Mouse (Mus musculus): ENCODE data around the gene Lactbl1.

Gene Lactbl1

DNA sequence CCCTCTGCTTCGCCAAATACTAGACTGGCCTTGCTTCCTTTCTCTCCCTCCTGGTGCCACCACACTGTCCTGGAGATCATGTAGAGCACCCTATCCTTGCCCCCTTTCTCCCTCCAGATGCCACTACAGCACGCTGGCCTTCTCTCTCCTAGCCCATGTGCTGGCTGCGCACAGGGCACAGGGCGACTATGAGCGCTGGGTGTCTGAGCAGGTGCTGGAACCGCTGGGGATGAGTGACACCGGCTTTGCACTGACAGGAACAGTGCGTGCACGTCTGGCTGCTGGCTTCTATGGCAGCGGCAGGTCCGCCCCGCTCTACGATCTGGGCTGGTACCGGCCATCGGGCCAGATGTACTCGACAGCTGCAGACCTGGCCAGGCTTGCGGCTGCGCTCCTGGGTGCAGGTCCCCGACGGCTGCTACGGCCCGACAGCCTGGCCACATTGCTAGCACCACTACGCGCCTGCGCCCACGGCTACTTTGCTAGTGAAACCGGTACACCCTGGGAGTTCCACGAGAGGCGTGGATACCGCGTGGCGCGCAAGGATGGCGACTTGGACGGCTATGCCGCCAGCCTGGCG is 14.7 kb downstream of the Lactbl1 start:
- no peak for DNase-seq (ENCODE audit: low spot score)

DNA sequence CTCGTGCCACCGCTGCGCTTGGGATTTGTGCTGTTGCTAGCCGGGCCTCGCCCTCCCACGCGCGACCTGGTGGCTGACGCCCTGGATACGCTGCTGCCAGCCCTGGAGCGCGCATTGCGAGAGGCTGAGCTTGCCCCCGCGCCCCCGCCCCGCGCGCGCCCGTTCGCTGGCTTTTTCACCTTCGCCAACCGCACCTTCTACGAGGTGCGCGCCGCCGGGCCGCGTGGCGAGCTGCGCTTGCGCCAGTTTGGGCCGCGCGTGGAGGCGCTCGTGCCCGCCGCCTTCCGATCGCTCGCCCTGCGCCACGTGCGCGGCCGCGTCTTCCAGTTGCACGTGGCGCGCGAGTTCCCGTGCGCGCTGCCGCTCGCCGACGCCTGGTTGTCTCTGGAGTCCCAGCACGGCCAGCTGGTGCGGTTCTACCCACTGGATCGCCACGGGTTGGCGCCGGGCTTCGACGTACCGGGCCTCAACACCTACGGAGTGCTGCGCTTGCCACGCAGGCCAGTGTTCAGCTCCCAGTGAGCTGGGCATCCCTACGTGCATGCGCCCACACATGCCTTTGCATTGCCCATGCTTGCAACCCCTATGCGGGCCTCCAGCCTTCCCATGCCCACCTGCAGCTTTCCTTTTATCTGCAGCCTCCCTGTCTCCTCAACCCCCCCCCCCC is 15.3 kb downstream of the Lactbl1 start:
- no peak for DNase-seq (ENCODE audit: low spot score)

DNA sequence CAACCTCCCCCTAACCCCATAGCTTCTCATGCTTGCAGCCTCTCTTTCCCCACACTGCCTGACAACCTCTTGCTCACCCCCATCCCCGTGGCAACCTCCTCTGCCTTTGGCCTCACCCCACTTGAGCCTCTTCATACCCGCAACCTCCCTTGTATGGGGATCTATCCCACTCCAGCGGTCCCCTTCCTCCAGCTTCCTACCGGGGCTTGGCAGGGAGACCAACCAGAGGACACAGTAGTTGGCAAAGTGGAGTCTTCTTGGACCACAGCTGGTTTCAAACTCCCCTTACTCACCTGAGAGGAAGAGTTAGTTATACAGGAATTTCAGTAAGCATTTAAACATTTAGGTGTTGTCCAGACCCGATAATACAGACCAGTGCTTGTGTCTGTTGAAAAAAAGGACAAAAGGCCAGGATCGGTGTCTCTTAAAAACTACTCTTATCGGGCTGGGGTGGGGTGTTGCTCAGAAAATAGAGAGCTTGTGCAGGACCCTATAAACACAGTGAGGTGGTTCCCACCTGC is 15.9 kb downstream of the Lactbl1 start:
- DNase-seq (ENCODE audit: low spot score) = no peak

DNA sequence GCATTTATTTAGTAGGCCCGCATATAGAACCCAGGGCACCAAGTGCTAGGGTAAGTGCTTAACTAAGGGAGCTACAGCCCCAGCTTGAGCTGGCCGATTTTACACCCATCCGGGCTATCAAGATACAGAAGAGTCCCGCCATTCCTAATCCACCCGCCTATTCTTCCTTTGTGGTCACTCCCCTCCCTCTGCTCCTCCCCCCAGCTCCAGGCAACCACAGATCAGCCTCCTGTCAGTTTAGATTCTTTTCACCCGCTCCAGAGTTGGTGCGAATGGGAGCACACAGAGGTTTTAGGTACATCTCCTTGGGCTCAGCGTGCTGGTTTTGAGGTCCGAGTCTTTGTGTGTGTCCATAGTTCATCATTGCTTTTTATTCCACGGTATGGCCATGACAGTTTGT is 16.5 kb downstream of the Lactbl1 start:
- DNase-seq (ENCODE audit: low spot score) = no peak

DNA sequence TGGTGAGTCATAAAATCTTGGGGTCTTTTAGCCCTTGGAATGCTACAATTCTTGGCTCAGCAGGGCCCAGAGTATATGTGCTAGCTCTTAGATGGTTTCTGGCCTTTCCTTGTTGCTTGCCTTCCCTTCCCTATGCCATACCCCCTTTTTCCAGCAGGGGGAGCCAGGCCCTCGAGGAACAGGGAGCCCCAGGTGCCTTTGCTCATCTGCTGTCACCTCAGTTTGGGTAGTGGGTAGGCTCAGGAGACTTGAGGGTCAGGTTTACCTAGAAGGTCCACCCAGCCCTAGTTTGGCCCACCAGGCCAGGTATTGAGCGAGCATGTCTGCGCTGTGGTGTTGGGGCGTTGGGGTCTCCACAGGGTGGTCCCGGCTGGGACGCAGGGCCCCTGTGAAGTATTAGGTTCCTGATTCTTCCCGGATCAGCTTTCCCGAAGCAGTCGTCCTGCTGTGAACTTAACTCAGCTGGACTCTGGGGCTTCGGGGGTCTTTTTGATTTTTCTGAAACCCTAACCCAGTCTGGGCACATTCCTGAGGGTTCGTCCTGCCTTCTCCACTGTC is 26.6 kb downstream of the Lactbl1 start:
- DNase-seq (ENCODE audit: low spot score) = peak; percentile 61

DNA sequence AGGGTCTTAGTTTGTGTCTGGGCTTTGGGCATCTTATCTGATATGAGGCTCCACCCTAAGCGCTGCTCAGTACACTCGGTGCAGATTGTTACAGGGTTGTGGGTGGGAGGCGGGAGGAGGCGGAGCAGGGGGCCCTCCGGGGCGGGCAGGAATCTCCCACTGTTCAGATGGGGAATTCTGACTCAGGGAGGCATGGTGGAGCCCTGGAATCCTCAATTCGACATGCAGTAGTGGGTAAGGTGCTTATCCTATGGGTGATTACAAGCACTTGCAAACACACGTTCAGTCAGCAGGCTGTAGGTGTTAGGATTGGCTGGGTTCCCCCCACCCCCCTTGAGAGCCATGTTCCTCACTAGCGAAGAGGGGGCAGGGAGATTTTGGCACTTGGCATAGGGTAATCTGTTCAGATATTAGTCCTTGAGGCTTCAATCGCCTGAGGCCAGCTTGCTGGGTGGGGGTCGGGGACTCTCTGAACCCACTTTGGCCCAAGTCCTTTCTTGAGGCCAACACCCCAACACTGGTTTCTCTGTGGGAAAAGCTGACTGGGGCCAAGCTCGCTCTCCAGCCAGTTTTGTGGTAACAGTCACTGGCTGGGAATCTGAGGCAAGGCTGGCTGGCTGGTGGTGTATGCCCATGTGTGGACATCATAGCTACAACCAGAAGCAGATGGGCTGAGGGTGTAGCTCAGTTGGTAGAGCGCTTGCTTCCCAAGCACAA is 27.2 kb downstream of the Lactbl1 start:
- DNase-seq (ENCODE audit: low spot score) = no peak

DNA sequence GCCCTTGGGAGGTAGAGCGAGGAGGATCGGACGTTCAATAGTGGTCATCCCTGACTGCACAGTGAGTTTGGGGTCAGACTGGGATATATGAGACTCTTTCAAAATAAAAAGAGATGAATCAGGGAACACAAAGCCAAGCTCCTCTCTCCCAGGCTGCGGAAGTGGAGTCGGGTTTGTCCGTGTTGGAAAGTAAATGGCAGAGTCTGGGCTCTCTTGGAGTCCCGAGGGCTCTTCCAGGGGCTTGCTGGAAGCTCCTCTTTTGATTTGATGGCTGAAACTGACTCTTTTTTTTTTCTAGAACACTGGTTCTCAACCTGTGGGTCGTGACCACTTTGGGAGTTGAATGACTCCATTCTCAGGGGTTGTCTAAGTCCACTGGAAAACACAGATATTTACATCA is 27.8 kb downstream of the Lactbl1 start:
- DNase-seq (ENCODE audit: low spot score) = no peak

DNA sequence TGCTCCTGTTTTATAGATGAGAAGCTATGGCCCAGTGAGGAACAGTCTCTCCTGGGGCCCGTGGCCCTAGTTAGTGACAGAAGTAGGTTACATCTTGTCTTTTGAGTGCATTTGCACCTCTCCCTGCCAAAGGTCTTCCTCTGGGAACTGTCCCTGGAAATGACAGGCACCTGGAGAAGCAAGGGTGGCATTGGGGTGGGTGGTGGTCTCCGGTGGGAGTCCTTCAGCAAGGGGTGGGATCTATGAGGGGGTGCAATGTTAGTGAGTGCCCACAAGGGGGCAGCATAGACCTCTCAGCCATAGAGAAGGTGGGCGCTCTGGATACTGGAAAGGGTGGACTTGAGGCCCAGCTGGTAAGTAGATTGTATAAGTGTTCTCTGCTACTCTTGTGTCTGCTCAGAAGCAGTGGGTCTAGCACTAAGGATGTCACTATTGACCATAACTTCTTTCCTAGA is 29.0 kb downstream of the Lactbl1 start:
- no peak for DNase-seq (ENCODE audit: low spot score)

DNA sequence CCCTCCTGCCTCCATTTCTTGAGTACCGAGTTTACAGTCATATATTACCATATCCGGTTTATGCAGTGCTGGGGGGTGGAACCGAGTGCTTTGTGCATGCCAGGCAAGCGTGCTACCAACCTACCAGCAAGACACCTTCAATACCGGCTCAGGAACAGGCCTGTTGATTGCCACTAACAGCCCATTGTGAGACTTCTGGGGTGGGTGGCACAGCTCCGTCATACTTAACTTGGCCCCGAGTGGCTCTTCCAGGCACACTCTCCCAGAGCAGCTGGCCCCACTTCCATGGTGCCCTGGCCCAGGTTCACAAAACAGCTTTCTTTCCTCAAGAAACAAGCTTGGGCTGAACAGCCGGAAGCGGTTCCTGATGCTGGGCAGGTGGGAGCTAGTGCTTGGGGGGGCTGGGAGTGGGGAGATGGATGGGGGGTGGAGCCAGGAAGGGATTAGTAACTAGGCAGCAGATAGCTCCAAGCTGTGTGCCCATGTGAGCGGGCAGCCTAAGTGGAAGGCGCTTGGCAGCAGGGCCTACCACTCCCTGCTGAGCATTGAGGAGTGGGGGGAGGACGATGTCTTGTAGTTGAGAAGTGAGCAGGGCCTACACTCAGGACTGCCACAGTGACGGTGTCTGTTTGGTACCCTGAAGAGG is 29.6 kb downstream of the Lactbl1 start:
- no peak for DNase-seq (ENCODE audit: low spot score)

DNA sequence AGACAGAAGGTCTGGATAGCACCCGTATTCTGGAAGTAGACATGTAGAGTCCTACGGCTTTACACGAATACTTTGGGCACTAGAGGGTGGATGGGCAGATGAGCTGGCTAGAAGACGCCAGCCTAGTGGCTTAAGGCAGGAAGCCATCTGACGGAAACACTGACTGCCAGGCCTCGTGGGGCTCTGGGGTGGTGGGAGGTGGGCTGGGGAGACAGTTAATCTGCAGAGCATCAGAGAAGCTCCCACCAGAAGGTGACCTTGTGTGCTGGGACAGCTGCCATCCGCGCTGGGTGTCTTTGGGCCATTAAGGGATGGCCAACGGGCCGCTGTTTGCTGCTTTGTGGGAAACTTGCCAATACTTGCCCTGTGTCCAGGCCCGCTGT is 30.1 kb downstream of the Lactbl1 start:
- no peak for DNase-seq (ENCODE audit: low spot score)

DNA sequence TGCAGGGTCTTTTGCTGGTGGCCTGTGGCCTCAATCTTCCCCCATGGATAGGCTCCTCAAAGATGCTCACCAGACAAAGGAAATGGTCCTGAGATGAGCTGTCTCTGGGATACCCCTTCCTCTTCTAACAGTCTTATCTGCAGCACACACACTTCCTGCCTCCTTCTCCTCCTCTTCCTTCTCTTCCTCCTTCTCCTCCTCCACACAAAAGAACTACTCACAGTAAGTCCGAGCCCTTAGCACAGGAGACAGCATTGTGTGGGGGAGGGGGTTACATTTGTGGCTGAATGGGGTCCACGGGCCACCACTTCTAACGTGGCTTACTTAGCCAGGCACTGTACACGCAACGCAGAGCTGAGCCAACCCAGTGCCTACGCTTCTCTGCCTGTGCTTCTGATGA is 30.6 kb downstream of the Lactbl1 start:
- no peak for DNase-seq (ENCODE audit: low spot score)

DNA sequence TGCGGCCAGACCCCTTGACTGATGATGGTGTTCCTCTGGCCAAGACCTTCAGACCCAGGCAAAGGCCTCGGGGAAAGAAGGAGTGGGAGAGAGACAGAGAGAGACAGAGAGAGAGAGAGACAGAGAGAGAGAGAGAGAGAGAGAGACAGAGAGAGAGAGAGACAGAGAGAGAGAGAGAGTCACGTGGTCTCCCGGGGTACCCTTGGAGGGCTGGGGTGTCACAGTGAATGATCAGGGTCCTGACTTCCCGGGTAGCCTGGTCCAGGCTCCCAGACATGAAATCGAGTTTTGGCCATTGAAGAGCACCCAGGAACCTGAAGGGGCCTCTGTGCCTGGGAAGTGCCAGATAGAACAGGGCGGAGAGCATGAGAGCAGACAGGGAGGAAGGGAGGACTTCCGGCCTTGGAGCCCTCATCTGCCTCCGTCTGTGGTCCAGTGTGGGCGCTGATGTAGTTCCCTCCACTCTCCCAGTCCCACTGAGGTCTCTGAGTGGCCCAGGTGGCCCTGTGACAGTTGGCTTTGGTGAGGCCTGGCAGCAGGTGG is 31.3 kb downstream of the Lactbl1 start:
- no peak for DNase-seq (ENCODE audit: low spot score)

DNA sequence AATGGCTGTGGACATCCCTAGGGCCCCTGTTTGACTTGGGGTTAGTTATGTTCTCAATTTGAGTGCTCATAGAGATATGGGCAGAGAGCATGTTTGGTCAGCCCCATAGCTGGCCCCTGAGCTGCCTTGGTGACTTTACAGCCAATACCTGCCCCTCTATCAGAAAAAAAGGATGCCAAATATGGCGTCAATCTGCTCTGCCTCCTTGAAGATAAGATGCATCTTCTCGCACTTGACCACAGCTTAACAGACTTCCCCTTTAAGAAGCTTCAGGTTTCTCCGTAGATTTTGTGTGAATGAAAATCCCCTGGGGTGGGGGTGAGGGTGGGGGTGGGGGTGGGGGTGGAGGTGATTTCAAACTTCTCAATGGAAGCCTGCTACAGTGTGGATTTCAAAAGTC is 35.5 kb downstream of the Lactbl1 start:
- DNase-seq (ENCODE audit: low spot score) = no peak

DNA sequence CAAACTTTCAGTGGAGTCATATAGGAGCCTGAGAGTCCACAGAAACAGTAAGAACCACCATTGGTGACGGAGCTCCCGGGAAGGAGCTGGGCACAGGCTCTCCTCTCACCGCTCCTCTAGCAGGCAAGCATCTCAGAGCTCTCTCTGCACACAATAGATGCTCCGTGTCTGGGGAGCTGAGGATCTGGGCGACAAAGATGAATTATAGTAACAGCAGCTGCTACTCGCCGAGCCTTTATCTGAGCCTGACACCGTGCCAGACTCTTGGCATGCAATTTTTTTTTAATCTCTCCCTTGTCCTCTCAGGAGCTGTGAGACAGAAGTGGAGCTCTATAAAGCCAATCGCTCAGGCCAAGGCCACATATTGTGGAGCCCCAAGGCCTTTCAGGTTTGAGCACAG is 42.6 kb downstream of the Lactbl1 start:
- DNase-seq (ENCODE audit: low spot score) = no peak

DNA sequence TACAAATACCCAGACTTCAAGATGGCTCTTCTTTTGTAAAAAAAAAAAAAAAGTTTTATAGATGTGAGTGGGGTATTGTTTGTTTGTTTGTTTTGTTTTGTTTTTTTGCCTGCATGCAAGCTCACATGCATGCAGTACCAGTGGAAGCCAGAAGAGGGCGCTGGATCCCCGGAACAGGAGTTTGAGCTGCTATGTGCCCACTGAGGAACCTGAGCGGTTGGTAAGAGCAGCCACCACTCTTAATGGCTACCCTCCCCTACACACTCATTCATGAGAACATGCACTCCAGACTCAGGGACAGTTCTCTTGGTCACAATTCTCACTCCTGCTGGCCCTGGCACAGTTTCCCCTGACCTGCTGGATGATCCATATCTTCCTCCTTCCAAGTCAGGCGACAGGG is 43.6 kb downstream of the Lactbl1 start:
- no peak for DNase-seq (ENCODE audit: low spot score)

DNA sequence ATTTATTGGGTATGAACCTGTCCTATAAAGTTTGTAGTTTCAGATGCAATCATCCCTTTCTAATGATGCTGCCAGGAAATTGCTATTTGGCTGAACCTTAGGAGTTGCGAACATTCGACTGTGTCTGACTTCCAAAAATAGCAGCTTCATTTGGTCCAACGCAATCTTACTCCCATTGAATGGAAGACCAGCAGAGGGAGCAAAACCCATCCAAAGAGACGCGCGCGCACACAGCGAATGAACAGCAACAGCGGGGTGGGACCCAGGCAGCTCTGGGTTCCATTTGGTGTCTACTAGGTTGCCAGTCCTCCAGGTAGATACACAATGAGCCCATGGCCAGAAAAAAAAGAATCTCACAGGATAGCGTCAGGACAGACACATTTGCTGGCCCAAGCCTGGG is 45.3 kb downstream of the Lactbl1 start:
- no peak for DNase-seq (ENCODE audit: low spot score)

DNA sequence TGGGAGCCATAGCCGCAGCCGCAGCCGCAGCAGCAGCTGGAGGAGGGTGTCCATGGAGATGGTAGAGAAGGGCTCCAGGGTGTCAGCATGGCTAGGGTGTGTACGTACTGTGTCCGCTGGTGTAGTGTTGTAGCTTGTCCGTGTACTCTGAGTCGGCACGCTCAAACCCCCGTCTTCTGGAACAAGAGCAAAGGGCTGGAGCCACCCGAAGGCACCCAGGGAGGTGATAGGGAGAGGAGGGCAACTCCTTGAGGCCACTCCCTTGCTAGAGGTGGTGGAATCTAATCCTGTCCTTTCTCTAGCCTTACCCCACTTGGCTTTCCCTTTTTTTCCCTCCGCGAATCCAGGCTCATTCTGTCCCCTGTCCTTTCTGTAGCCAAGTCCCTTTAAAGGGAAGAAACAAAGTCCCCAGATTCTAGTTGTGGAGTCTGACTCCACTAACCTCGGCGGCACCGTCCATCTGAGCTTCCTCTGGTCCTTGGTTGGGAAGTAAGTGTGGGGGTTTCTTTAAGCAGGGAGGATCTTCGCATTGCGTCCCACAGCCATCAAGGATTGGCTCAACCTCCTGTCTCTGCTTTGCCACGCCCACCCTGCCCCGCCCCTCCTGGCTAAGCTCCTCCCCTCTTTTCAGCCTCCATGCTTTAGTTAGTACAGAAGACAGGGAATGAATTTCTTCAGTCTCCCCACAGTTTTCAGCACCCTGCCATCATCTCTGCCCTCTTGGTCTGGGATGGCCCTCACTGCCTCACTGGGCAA is 50.1 kb downstream of the Lactbl1 start:
- DNase-seq (ENCODE audit: low spot score) = no peak

DNA sequence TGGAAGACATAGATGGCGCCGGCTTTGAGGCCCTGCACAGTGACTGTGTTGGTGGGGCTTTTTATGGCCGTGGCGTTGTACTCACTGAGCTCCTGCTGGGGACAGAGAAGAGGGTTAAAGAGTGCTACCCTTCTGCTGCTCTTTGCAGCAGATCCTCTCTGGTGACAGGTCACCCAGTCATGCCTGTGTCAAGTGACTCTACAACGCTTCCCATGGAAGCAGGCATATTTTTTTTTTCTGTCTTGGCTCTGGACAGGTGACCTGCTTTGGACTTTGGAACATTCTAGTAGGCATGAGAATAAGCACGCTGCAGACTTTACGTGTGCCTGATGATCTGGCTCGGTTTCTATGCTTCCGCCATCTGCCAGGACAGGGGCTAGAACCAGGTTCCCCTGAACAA is 53.0 kb downstream of the Lactbl1 start:
- DNase-seq (ENCODE audit: low spot score) = no peak

DNA sequence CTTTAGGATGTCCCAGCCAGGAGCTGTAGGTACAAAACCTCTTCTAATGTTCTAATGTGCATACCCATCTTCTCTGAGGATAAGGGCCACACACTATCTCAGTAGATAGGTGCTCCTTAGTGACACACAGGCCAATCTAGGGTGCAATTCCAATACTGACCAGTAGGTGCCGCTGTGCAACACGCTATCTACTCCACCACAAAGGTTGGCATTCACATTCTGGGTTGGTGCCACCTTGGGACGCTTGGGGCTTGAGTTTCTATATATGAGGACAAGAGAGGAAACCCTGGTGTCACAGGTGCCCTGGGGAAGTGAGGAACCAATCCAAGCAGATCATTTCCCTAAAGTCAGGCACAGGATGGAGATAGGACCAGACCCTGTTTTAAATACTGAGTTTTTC is 56.1 kb downstream of the Lactbl1 start:
- peak; percentile 72 for DNase-seq (ENCODE audit: low spot score)

DNA sequence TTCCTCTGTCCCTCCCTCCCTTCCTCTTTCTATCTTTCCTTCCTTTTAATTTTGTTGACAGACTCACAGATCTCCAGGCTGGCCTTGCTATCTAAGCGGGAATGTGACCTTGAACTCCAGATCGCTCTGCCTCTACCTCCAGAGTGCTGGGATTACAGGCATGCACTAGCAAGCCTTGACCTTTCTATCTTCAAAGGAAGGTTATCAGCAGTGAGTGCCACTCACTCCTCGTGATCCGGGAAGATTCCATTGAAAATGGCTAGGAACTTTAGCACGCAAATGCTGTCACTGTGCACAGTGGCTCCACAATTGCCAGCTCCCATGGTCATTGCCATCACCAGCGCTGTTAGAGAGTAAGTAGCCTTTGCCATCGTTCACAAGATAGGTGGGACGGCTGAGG is 56.8 kb downstream of the Lactbl1 start:
- no peak for DNase-seq (ENCODE audit: low spot score)

DNA sequence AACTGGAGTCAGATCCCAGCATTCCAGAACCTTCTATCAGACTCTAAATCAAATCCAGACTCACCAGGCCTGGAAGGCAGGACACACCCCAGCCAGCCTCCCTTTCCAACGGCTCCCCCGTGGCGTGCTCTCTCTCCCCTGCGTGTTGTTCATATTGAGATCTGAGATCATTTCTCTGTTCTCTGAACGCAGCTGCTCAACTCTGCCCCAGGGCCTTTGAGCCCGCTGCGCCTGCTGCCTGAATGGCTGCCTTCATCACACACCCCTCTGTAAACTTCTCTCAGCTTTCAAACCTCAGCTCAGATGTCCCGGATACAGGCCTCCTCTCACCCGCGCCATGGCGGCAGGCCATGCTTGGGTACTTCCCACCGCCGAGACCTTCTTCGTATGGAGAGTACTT is 58.2 kb downstream of the Lactbl1 start:
- DNase-seq (ENCODE audit: low spot score) = no peak

DNA sequence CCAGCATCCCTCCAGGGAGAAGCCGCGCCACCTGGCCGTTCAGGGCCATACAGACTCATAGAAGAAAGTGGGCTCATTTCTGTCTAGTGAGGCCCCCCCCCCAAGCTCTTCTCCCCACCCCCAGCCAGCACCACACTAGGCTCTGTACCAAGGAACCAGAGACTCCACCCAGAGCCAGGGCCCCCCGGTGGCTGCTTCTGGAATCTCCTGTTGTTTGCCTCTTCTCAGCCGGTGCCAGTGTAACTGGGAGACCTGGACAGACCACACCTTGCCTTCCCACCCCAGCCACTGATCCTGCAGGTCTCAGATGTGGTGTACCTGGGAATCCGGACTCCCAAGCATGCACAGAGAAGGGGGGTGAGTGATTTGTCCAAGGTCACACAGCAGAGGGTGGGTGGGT is 62.1 kb downstream of the Lactbl1 start:
- no peak for DNase-seq (ENCODE audit: low spot score)

Data from lung, postnatal 25 days (tissue).